Mouse (Mus musculus): ENCODE data around the gene Pilrb2.
A peak's percentile ranks its signal among the peaks of the same experiment; 100 is the strongest.
"Not testable (repeated sequence)": the region's sequence is repeated elsewhere in the genome, so short reads cannot be mapped to it uniquely, and the experiment has no call there.

The Pilrb2 gene

DNA sequence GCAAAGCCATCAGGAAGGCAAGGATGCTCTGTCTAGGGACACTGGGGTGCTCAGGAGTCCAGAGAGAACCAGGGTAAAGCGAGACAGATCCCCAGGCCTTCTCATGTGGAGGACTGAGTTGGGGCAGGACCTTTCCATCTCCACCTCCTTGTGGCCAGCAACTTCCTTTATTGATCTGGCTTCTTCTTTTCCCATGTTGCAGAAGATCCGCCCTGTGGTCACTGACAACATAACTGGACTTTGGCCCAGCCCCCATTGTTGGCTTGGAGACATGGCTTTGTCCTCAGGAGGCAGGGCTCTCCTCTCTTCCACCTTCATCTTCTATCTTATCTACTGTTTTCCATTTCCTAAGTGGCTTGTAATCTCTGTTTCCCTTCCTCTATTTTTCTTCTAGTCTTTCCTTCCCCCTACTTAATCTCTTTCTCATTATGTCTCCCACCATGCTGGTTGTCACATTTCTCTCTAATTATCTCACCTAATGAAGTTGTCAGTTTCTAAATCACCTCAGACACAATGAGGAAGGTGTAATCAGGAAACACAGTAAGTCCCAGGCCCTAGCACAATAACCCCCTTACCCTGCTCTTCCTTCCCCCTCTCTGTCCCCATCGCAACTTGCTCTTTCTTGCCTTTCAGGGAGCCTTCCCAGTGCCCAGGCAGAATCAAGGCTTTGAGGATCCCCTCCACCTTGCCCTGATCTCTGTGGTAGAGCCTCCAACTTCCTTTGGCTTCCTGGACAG is at the start of gene Pilrb2:
TSS of gene Pilrb2 (minus strand) at position 172 of the 737 bp plus-strand sequence.
- DNase-seq (ENCODE audit: low spot score) = not testable (repeated sequence)

DNA sequence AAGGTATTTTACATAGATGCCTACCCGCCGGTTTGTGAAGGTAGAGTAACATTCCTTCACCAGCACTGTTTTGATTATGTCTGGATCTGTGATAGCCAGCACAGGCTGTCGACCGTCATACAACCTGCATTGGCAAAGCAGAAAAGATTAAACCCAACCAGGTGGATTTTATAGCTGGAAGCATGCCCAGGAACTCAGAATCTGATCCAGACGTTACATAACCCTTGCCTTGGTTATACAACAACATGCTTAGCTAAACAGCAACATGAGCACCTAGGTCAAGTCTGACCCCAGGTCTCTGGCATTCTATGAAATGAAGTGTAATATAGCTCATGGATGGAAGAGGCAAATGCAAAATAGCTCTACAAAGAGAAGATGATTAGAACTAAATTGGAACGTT is 43.9 kb upstream of the Pilrb2 start:
- DNase-seq (ENCODE audit: low spot score) = no peak

DNA sequence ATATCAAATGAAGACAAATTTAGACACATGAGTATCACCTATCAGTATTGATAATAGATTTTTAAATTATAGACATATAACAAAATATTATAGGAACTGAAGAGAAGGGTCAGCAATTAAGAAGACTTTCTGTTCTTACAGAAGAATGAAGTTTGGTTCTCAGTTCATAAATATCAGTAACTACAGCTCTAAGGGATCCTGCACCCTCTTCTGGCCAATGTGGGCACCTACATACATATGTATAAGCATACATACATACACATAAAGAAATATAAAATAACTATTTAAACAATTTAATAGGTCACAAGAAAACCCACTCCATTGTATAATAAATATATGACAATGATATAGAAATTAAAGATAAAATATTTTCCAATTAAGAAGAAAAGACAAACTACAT is 42.9 kb upstream of the Pilrb2 start:
- DNase-seq (ENCODE audit: low spot score) = no peak

DNA sequence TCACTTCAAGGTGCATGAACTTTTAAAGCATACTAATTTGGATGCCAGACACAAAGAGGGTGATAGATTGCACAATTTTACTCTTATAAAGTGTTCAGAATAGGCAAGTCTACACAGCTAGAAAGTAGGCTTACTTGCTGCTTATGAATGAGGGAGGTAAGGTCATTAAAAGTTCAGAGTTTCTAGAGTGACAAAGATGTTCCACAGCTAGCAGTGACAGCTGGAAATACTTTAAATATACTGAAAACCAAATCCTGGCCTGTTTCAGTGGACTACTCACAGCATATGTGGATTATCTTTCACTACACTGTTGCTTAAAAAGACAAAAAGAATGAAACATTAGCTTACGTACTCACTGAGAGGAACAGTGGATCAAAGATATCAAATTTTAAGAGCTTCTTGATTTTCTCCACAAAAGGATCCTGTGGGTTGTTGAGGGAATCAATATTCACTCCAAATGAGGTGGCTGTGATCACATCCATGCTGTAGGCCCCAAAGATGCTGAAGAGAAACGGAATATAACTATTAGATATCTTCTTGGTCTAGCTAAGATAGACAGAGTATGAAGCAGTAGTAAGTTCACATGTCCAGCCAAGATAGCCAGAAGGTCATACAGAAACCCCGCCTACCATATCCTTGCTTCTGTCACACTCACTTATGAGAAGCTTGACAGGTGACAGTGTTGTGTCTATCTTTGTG is 38.1 kb upstream of the Pilrb2 start:
- no peak for DNase-seq (ENCODE audit: low spot score)

DNA sequence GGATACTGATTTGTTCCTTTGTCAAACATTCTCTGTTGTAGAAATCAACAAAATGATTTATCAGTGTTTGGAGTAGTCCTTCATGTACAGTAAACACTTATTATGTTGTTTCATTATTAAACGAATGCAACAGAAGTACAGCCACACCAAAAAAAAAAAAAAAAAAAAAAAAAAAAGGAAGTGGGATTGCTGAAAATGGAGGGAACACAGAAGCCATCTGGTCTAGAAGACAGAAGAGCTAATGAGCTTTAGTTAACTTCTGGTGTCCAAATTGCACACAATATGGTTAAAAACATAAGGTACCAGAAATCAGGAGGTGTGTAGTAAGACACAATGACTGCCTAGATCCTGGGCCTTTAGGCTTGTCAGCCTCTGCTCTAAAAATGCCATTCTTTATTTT is 26.2 kb upstream of the Pilrb2 start:
- DNase-seq (ENCODE audit: low spot score) = no peak

DNA sequence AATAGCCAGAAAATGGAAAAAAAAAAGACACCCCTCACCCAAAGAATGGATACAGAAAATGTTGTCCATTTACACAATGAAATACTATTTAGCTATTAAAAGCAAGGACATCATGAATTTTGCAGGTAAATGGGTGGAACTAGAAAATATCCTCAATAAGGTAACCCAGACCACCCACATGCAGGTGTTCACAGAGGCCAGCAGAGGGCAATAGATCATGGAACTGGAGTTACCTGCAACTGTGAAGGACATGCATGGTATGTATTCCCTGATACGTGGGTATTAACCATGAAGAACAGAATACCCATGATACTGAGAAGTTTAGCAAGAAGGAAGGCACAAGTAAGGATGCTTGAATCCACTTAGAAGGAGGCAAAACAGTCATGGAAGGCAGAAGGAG is 21.3 kb upstream of the Pilrb2 start:
- no peak for DNase-seq (ENCODE audit: low spot score)

DNA sequence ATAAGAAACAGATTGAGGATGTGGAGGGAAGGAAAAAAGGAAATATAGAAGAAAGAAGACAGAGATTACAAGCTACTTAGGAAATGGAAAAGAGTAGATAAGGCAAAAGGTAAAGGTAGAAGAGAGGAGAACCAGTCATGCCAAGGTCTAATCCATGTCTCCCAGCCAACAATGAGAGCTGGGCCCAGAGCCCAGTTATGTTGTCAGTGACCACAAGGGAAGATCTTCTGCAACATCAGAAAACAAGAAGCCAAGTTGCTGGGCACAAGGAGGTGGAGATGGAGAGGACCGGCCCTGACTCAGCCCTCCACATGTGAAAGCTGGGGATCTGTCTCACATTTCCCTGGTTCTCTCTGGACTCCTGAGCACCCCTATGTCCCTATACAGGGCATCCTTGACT is 16.1 kb upstream of the Pilrb2 start:
- DNase-seq (ENCODE audit: low spot score) = no peak

DNA sequence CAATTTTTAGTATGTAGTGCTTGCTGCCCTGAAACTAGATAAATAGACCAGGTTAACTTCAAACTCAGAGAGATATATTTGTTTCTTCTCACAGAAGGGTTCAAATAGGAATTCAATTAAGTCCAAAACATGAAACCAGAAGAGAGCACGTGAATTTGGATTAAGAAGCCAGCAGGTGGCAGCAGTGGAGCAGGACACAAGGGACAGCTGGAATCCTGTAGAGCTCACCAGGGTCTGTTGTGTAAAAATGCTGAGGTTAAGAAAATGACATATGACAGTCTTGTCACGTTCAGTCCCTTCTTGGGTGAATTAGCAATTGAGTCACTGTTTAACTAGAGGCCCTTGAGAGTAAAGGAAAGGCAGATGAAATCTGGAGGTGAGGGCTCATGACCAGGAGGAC is 14.3 kb upstream of the Pilrb2 start:
- DNase-seq (ENCODE audit: low spot score) = peak; percentile 21

DNA sequence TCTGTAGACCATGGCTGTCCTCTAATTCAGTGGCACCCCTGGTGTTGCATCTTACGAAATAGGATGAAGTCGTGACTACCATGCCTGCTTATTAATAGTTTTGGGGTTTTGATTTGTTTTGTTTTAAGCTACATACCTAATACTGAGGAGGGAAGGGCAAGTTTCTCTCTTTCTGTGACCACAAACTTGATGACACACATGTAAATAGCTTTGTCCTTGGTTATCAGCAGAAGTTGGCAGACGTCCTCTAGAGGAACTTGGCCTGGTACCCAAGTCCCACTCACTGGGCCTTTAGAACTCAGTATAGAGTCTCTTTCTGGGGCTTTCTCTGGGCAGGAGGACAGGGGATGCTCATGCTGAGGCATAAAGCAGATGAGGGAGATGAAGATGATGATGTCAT is 11.7 kb upstream of the Pilrb2 start:
- no peak for DNase-seq (ENCODE audit: low spot score)

DNA sequence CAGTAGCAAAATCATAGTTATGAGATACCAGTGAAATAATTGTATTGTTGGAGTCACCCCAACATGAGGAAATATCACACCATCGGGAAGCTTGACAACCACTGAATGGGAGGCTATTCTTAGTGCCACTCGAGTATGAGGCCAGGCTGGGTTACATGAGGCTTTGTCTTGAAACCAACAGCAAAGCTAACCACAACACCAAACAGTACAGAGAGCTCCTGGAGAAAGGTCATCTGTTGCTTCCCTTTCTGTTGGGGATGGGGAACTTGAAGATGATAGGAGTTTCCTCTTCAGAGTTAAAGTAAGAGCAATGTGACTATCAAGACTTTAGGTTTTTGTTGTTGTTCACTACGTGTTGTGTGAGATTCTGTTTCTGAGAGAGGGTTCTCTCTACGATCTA is 11.3 kb upstream of the Pilrb2 start:
- DNase-seq (ENCODE audit: low spot score) = no peak

DNA sequence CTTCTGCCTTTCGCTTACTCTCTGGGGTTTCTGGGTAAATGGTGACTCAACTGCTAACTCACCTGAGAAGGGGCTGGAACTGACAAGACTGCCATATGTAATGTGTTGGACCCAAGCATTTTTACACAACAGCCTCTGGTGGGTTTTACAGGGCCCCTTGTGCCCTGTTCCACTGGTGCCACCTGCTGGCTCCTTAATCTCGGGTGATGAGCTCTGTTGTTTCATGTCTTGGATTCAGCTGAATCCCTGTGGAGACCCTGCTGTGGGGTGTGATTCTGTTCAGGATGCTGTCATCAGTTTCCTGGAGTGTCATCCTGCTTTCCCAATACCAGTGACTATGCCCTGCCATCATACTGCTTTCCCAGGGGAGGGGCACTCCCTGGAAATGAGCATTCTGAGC is 6.2 kb upstream of the Pilrb2 start:
- no peak for DNase-seq (ENCODE audit: low spot score)

DNA sequence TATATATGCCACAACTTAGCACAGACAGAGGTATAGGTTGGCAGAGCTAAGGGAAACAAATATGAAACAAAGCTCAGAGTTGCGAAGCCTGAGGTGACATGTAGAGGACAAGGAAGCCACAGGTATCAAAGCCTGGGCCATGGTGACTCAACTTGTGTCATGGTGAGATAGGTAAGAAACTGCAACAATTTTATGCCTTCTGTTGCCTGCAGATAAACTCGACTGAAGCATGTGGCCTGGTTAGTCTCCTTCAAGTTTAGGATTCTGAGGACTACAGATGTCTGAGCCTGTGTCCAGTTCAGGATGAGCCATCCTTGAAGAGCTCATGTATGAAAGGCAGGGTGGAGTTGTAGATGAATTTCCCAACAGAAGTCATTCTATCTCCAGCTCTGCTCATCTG is 3.4 kb upstream of the Pilrb2 start:
- DNase-seq (ENCODE audit: low spot score) = no peak

DNA sequence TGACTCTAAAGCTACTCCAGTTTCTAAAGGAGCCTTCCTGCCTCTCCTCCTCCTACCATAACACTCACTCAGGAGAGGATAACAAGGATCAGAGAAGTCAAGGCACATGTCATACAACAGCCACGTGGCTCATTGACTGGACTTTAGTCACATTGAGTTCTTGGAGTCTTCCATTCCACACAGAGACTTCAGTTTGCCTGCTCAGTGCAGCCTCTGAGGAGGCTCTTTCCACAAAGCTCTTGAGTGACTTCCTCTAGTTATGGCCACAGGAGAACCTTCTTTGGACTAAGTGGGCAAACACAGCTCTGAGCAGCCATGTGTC is 727 bp upstream of the Pilrb2 start:
- DNase-seq (ENCODE audit: low spot score) = not testable (repeated sequence)

DNA sequence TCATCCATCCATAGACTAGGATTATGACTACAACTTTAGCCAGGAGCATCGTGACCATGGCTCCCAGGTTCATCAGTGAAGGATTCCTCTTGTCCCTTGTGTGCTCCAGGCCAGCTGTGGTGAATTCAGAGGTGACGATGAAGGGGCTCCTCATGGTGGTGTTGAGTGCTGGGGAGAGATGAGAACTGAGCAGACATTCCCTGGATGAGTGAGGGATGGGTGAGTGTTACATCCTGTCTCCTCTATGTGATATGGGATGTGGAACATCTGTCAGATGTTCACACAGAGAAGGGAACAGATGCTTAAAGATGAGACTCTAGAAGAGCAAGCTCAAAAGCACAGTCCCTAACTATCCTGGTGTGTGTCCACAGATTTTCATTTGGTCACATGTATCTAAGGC is 3.0 kb downstream of the Pilrb2 start:
- DNase-seq (ENCODE audit: low spot score) = not testable (repeated sequence)

DNA sequence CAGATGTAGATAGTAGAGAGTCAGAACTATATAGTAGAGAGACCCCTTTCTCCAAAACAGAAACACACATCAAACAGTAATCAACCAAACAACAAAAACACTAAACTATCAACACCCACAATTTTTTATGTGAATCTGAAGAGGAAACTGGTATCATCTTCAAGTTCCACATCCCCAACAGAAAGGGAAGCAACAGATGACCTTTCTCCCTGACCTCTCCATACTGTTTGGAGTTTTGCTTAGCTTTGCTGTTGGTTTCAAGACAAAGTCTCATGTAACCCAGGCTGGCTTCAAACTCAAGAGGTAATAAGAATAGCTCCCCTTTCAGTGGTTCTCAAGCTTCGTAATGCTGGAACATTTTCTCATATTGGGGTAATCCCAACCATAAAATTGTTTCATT is 7.6 kb downstream of the Pilrb2 start:
- not testable (repeated sequence) for DNase-seq (ENCODE audit: low spot score)

DNA sequence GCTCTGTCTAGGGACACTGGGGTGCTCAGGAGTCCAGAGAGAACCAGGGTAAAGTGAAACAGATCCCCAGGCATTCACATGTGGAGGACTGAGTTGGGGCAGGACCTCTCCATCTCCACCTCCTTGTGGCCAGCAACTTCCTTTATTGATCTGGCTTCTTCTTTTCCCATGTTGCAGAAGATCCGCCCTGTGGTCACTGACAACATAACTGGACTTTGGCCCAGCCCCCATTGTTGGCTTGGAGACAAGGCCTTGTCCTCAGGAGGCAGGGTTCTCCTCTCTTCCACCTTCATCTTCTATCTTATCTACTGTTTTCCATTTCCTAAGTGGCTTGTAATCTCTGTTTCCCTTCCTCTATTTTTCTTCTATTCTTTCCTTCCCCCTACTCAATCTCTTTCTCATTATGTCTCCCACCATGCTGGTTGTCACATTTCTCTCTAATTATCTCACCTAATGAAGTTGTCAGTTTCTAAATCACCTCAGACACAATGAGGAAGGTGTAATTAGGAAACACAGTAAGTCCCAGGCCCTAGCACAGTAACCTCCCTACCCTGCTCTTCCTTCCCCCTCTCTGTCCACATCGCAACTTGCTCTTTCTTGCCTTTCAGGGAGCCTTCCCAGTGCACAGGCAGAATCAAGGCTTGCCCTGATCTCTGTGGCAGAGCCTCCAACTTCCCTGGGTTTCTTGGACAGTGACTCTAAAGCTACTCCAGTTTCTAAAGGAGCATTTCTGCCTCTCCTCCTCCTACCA is 13.5 kb downstream of the Pilrb2 start, which contains the start of gene Pilrb1:
TSS of gene Pilrb1 (minus strand) at position 147 of the 751 bp plus-strand sequence.
- DNase-seq (ENCODE audit: low spot score) = not testable (repeated sequence)

DNA sequence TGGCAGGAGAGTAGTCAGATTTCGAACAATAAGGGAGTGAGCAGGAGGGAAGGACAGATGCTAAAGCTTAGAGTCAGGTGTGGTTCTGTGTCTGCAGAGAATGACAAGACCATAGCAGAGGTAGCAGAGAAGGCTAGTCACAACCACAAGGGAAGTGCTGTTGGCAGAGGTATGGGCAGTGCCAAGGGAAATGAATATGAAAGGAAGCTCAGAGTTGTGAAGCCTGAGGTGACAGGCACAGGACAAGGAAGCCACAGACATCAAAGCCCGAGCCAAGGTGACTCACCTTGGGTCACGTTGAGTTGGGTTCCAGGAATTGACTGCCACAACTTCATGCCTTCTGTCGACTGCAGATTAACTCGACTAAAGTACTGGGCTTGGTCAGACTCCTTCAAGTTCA is 14.7 kb downstream of the Pilrb2 start:
- DNase-seq (ENCODE audit: low spot score) = not testable (repeated sequence)

DNA sequence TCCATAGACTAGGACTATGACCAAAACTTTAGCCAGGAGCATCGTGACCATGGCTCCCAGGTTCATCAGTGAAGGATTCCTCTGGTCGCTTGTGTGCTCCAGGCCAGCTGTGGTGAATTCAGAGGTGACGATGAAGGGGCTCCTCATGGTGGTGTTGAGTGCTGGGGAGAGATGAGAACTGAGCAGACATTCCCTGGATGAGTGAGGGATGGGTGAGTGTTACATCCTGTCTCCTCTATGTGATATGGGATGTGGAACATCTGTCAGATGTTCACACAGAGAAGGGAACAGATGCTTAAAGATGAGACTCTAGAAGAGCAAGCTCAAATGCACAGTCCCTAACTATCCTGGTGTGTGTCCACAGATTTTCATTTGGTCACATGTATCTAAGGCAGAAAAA is 16.7 kb downstream of the Pilrb2 start:
- not testable (repeated sequence) for DNase-seq (ENCODE audit: low spot score)

DNA sequence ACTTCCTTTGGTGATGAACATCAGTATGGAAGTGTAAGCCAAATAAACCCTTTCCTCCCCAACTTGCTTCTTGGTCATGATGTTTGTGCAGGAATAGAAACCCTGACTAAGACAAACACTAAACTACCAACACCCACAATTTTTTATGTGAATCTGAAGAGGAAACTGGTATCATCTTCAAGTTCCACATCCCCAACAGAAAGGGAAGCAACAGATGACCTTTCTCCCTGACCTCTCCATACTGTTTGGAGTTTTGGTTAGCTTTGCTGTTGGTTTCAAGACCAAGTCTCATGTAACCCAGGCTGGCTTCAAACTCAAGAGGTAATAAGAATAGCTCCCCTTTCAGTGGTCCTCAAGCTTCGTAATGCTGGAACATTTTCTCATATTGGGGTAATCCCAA is 21.3 kb downstream of the Pilrb2 start:
- DNase-seq (ENCODE audit: low spot score) = not testable (repeated sequence)

DNA sequence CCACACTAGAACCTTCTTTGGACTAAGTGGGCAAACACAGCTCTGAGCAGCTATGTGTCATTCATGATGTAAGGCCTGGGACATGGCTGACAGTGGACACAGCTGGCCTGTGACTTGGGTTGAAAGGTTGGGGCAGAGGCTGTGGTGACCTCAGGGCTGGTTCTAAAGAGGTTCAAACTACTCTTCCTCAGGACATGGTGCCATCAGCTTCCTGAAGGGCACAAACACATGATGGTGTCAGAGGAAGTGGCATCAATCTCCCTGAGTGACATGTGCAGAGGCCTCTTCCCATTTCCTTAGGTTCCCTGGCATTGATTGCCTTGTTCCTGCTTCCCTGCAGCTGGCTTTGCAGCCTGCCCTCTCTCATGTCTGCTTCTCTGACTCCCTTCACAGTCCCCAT is 34.5 kb downstream of the Pilrb2 start:
- not testable (repeated sequence) for DNase-seq (ENCODE audit: low spot score)

DNA sequence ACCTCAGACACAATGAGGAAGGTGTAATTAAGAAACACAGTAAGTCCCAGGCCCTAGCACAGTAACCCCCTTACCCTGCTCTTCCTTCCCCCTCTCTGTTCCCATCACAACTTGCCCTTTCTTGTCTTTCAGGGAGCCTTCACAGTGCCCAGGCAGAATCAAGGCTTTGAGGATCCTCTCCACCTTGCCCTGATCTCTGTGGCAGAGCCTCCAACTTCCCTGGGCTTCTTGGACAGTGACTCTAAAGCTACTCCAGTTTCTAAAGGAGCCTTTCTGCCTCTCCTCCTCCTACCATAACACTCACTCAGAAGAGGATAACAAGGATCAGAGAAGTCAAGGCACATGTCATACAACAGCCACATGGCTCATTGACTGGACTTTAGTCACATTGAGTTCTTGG is 35.0 kb downstream of the Pilrb2 start:
- no peak for DNase-seq (ENCODE audit: low spot score)

DNA sequence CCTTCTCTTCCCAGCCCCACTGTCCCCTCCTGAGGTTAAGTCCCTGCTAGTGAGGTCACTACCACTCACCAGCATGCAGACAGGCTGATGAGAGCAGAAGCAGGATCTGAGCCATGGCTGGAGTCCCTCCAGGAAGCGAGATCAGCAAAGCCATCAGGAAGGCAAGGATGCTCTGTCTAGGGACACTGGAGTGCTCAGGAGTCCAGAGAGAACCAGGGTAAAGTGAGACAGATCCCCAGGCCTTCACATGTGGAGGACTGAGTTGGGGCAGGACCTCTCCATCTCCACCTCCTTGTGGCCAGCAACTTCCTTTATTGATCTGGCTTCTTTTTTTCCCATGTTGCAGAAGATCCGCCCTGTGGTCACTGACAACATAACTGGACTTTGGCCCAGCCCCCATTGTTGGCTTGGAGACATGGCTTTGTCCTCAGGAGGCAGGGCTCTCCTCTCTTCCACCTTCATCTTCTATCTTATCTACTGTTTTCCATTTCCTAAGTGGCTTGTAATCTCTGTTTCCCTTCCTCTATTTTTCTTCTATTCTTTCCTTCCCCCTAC is 35.6 kb downstream of the Pilrb2 start, which contains the start of gene Pilra:
TSS of gene Pilra (minus strand) at position 316 of the 555 bp plus-strand sequence.
- not testable (repeated sequence) for DNase-seq (ENCODE audit: low spot score)

DNA sequence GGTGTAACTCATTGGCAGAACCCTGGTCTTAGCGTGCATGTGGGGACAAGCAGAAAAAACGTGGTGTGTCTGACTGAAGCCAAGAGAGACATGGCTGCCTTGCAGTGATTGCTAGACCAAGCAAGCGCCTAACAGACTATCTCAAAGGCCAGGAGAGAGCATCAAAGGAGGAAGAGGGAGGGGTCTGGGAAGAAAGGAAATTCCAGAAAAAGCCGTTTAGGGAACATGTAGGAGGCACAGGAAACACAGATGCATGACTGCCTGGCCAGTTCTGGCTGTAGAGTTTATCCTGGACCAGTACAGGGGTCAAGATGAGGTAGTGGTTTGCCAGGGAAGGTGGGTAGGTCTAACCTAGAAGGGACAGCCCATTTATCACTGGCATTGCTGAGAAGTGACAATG is 38.1 kb downstream of the Pilrb2 start:
- no peak for DNase-seq (ENCODE audit: low spot score)
